Mouse (Mus musculus) forebrain, embryonic 14.5 days (tissue): ENCODE measurements around the gene Krt18. TPM values are rescaled to one million over a fixed set of nuclear protein-coding genes. Genes with fewer than 3 reads are reported as not detected.
"Not testable (repeated sequence)": the region's sequence is repeated elsewhere in the genome, so short reads cannot be mapped to it uniquely, and the experiment has no call there.

Experiments
- ATAC-seq: fragments of 200-750 bp; cut with Nextera tagmentation; 2 replicates; pipeline ENCODE4 v1.8.0; 2017; ENCODE audit warnings: mild to moderate bottlenecking, moderate library complexity
- DNase-seq: peaks from one replicate; pipeline ENCODE4 v3.0.0-alpha.2; 2015; ENCODE audit warnings: low spot score
- H3K27ac ChIP-seq: fragments of 300-500 bp; sonication (generic); 2 replicates; pipeline ENCODE4 v1.5.1; 2014; ENCODE audit warnings: low read depth, mild to moderate bottlenecking, control low read depth, low read length, moderate library complexity
- H3K27me3 ChIP-seq: fragments of 300-500 bp; sonication (generic); replicated peaks from 2 replicates; pipeline ENCODE4 v1.6.1; 2014; ENCODE audit warnings: low read length, control low read depth, mixed read lengths; ENCODE audit not compliant: control insufficient read depth, insufficient read depth
- H3K36me3 ChIP-seq: fragments of 300-500 bp; sonication (generic); 2 replicates; pipeline ENCODE4 v1.6.1; 2014; ENCODE audit warnings: low read length, control low read depth; ENCODE audit not compliant: control insufficient read depth, insufficient read depth
- H3K4me1 ChIP-seq: fragments of 300-500 bp; sonication (generic); 2 replicates; pipeline ENCODE4 v1.6.1; 2014; ENCODE audit warnings: antibody characterized with exemption, low read length, control low read depth; ENCODE audit not compliant: control insufficient read depth, insufficient read depth
- H3K4me2 ChIP-seq: fragments of 300-500 bp; sonication (generic); 2 replicates; pipeline ENCODE4 v1.6.1; 2014; ENCODE audit warnings: mild to moderate bottlenecking, control low read depth, low read length
- H3K4me3 ChIP-seq: fragments of 300-500 bp; sonication (generic); 2 replicates; pipeline ENCODE4 v1.5.1; 2014; ENCODE audit warnings: low read depth, low read length, control low read depth
- H3K9ac ChIP-seq: fragments of 300-500 bp; sonication (generic); 2 replicates; pipeline ENCODE4 v1.6.1; 2014; ENCODE audit warnings: mild to moderate bottlenecking, low read length, control low read depth, moderate library complexity
- H3K9me3 ChIP-seq: fragments of 300-500 bp; sonication (generic); replicated peaks from 2 replicates; pipeline ENCODE4 v1.6.1; 2016; ENCODE audit warnings: low read length, control low read depth, mixed read lengths; ENCODE audit not compliant: control insufficient read depth
- WGBS: fragments of 180-500 bp; shearing (Covaris S2); extraction: QIAGEN DNeasy Blood & Tissue Kit; methylation state at CpG from one replicate; pipeline ENCODE4 v1.1.7; 2014; 5-methylcytosine and 5-hydroxymethylcytosine counted together
- polyA plus RNA-seq: library from polyadenylated mRNA; unstranded; fragments of >200 nt; fragmentation: Nextera tagmentation; extraction: Ambion mirVana; gene quantifications from 2 replicates; pipeline ENCODE4 v1.2.1, GENCODE M21; 2014

Gene Krt18
- polyA plus RNA-seq, 1 experiment from 2014 or later = 7.1 TPM

DNA sequence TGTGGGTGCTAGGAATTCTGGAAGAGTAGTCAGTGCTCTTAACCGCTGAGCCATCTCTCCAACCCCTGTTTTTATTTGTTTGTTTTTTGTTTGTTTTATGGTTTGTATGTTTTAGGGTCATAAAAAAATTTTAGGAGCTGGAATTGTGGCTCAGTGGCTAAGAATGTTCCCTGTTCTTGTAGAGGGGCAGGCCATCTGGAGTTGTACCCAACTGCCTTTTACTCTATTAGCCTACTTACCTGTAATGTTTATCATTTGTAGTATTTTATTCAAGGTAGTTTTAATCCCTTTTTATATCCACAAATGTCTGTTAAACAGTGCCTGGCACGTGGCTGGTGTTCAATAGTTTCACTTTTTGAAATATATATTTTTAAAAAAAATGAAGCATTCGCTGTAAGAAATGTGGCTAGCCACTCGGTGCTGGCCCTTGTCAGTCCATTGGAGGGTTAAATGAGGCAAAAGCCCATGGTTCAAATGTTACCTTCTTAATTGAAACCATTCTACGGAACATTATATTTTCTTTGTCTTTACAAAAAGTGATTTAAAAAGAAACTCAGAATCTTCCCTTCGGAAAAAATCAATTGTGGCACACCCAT is 45.1 kb downstream of the Krt18 start:
- H3K4me2 ChIP-seq = peak overlapping the region; percentile 53
- DNase-seq (no peak), ATAC-seq (peak; percentile 42)
- peak overlapping the region; percentile 96; the same call in 1 of the 2 replicates for H3K27ac ChIP-seq
- no peaks in the 10 kb centered on the region for H3K9me3 ChIP-seq
- 15% methylated on average over 6 of the region's 6 CpGs for WGBS
- peak overlapping the region; percentile 95 for H3K4me3 ChIP-seq
- H3K36me3 ChIP-seq = no peaks in the 10 kb centered on the region
- H3K4me1 ChIP-seq = peaks cover 13% of the 10 kb centered on the region
- H3K27me3 ChIP-seq = no peaks in the 10 kb centered on the region
- peak overlapping the region; percentile 96 for H3K9ac ChIP-seq

DNA sequence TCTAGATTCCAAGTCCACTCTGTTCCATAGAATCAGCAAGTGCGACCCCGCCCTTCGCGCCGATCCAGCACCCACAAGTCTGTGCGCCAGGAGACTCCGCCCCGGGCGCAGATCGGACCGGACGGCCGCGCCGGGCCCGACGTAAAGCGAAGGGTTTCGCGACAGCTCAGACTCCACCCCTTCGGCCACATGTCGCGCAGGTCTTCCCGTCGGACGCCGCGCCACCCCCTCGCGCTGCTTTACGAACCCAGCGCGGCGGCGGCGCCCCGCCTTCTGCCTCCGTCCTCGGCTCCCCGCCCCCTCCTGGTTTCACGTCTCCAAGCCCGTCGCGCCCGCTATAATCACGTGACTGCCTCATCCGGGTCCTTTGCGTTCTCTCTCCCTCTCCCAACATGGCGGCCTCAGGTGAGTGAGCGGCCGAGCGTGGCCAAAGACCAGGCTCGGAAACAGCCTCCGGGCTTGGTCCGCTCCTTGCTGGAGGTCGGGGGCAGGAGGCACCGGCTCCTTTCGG is 45.6 kb downstream of the Krt18 start, which contains the start of gene Eif4b:
TSS of gene Eif4b (plus strand) at position 215 of the 511 bp plus-strand sequence.
- H3K4me1 ChIP-seq = peaks cover 13% of the 10 kb centered on the region
- no peaks in the 10 kb centered on the region for H3K36me3 ChIP-seq
- H3K4me3 ChIP-seq = peak within 1 kb of the TSS; percentile 95
- peak within 1 kb of the TSS; percentile 96 for H3K9ac ChIP-seq
- WGBS = under 1% methylated on average over 58 of the region's 58 CpGs
- H3K4me2 ChIP-seq = peak within 1 kb of the TSS; percentile 86
- H3K27ac ChIP-seq = peak within 1 kb of the TSS; percentile 96
- DNase-seq = peak; percentile 99
- H3K9me3 ChIP-seq = no peaks in the 10 kb centered on the region
- no peaks in the 10 kb centered on the region for H3K27me3 ChIP-seq
- ATAC-seq = peak; percentile 95

DNA sequence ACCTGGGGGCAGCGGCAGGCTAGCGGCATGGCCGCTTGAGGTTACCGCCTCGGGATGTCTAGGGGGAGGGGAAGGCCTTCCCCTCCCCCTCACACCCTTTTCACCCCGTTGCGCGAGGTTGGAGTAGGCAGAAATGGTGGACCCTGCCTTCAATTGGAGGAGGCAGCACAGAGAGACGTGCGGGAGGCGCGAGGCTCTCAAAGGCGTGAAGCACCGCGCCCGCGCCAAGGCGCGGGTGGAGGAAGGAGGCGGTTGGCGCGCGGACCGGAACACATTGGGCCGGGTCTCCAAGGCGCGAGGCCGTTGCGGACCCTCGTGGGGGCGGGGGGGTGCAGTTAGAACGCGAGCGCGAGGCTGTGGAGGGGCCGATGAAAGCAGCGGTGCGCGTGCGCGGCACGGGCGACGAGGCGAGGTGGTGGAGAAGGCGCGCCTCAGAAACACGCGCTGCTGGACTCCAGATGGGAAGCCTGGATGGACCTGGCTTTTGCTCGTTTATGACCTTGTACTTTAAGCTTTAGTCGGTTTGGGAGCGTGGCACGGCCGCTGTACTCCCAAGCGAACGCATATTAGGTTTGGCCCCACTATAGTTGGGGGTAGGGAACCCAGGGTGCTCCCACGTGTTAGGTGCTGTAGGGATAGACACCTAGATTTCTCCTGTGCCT is 46.2 kb downstream of the Krt18 start:
- peak overlapping the region; percentile 96 for H3K9ac ChIP-seq
- peak; percentile 45 for ATAC-seq
- H3K4me1 ChIP-seq = peaks cover 13% of the 10 kb centered on the region
- WGBS = under 1% methylated on average over 56 of the region's 57 CpGs
- no peaks in the 10 kb centered on the region for H3K9me3 ChIP-seq
- peak overlapping the region; percentile 95 for H3K4me3 ChIP-seq
- no peaks in the 10 kb centered on the region; the same call in 1 of the 2 replicates for H3K36me3 ChIP-seq
- H3K4me2 ChIP-seq = peak overlapping the region; percentile 86
- H3K27me3 ChIP-seq = no peaks in the 10 kb centered on the region
- H3K27ac ChIP-seq = peak overlapping the region; percentile 96
- DNase-seq = peak; percentile 59

DNA sequence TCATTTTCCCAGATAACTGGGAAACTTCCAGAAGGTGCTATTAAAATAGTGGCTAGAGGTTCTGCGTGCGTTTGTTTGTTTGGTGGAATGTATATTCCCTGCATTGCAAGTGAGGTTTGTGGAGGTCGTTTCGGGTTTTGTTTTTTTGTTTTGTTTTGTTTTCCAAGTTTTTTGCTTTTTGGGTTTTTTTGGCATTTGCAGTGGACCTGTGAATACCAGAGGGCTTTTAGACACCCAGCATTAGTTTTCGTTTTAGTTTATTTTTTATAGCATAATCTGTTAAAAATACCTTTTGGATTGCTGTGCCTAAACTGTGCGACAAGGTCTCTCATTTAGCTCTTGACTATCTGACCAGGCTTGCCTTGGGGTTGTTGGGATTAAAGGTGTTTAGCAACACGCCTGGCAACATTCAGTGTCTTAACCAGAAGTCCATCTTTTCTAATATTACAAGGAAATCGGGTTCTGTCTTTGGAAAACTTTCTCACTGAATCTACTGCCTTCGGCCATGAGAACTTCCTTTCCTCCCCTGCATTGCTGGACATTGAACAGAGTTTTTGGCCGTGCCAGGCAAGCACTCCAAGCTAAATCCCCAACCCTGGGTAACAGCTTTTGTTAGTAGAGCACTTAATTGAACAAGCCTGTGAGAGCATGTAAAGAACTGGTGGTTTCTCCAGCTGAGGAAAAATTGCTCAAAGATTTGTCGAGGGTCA is 47.1 kb downstream of the Krt18 start:
- DNase-seq (no peak), ATAC-seq (no peak)
- Histone ChIP-seq H3K4me2 (peak overlapping the region; percentile 86), H3K27ac (no peak overlapping the region), H3K9ac (peak overlapping the region; percentile 96), H3K27me3 (no peaks in the 10 kb centered on the region), H3K9me3 (no peaks in the 10 kb centered on the region), H3K36me3 (no peaks in the 10 kb centered on the region; the same call in 1 of the 2 replicates), H3K4me1 (peaks cover 13% of the 10 kb centered on the region), H3K4me3 (peak overlapping the region; percentile 95)
- WGBS = 11% methylated on average over 11 of the region's 11 CpGs

DNA sequence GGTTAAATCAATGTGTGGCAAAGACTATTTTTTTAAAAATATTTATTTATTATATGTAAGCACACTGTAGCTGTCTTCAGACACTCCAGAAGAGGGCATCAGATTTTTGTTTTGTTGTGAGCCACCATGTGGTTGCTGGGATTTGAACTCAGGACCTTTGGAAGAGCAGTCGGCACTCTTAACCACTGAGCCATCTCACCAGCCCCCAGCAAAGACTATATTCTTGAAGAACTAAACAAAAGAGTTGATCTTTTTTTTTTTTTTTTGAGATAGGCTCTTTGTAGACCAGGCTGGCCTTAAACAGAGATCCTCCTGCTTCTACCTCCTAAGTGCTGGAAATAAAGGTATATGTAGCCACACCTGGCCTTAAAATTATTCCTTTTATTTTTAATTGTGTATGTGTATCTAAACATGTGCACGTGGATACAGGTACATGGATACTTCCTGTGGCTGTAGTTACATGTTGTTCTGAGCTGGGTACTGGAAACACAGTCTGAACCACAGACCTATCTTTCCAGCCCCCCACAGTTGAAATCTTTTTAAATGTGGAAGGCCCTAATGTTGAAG is 49.2 kb downstream of the Krt18 start:
- 91% methylated on average over 2 of the region's 2 CpGs for WGBS

DNA sequence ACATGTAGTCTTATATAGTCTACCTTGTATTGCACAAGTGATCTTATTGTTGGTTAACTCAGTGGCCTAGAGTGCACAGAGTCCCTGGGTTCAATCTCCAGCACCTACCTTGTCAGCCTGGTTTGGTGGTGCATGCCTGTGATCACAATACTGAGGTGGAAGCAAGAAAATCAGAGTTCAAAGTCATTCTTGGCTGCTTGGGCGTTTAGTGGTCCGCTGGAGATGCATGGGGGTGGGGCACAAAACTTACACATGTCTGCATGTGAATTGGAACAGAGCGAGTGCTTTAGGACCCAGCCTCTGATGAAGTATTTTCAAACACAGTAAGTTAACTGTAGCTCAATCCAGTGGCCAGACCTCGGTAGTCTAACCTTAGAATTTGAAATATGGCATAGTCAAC is 51.2 kb downstream of the Krt18 start:
- no peak for DNase-seq
- no peaks in the 10 kb centered on the region for H3K9me3 ChIP-seq
- peaks cover 10% of the 10 kb centered on the region for H3K4me1 ChIP-seq
- H3K9ac ChIP-seq = no peak overlapping the region
- peaks cover 20% of the 10 kb centered on the region for H3K36me3 ChIP-seq
- H3K4me2 ChIP-seq = no peak overlapping the region
- no peak for ATAC-seq
- 73% methylated on average over 4 of the region's 4 CpGs for WGBS
- no peaks in the 10 kb centered on the region for H3K27me3 ChIP-seq
- no peak overlapping the region for H3K4me3 ChIP-seq
- H3K27ac ChIP-seq = no peak overlapping the region

More for the DNA sequence above, 49.2 kb downstream of the Krt18 start:
- Histone ChIP-seq H3K9me3 (no peaks in the 10 kb centered on the region), H3K27ac (no peak overlapping the region), H3K27me3 (no peaks in the 10 kb centered on the region), H3K4me2 (no peak overlapping the region), H3K4me3 (no peak overlapping the region), H3K9ac (no peak overlapping the region), H3K4me1 (peaks cover 13% of the 10 kb centered on the region), H3K36me3 (peaks cover 4% of the 10 kb centered on the region)
- no peak for DNase-seq
- no peak for ATAC-seq

DNA sequence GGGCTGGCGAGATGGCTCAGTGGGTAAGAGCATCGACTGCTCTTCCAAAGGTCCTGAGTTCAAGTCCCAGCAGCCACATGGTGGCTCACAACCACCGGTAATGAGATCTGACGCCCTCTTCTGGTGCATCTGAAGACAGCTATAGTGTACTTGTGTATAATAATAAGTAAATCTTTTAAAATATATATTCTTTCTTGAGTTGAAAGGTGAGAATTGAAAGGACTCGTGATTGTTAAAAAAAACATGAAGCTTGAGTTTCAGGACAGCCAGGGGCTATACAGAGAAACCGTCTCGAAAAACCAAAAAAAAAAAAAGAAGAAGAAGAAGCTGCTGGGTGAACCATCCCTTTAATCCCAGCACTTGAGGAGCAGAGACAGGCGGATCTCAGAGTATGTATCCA is 51.9 kb downstream of the Krt18 start:
- peaks cover 27% of the 10 kb centered on the region for H3K36me3 ChIP-seq
- H3K27me3 ChIP-seq, H3K4me2 ChIP-seq, H3K9ac ChIP-seq, DNase-seq, ATAC-seq, H3K27ac ChIP-seq, H3K4me1 ChIP-seq, H3K4me3 ChIP-seq, H3K9me3 ChIP-seq: not testable (repeated sequence)
- WGBS = 84% methylated on average over 8 of the region's 8 CpGs

DNA sequence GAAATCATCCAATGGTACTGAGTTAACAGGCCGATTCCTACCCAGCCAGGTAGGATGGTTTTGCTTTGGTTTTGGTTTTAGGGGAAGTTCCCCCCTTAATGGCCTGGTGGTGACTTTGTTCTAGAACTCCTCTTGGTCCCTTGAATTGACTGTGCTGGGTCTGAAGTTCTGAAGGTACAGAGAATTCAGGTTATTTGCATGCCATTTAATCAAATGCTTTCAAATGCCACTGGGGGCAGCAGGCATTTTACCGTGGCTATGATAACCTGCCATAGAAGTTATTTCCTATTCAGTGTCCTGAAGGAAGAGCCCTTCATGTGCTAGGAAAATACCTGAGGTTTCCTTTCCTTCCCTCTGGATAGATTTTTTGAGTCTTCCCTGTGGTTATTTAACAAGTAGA is 52.4 kb downstream of the Krt18 start:
- H3K27me3 ChIP-seq = no peaks in the 10 kb centered on the region
- no peak overlapping the region for H3K4me2 ChIP-seq
- ATAC-seq = no peak
- H3K4me1 ChIP-seq = peaks cover 2% of the 10 kb centered on the region
- WGBS = 73% methylated on average over 2 of the region's 2 CpGs
- peaks cover 31% of the 10 kb centered on the region for H3K36me3 ChIP-seq
- H3K9me3 ChIP-seq = no peaks in the 10 kb centered on the region
- DNase-seq = no peak
- no peak overlapping the region for H3K27ac ChIP-seq
- H3K9ac ChIP-seq = no peak overlapping the region
- no peak overlapping the region for H3K4me3 ChIP-seq
